Mouse (Mus musculus) MEL (cell line): ENCODE data around the gene Myl6b. TPM values are rescaled to one million over a fixed set of nuclear protein-coding genes. Genes with fewer than 3 reads are reported as not detected.

ENCODE experiments used
- DNase-seq: peaks from one replicate; pipeline ENCODE4 v3.0.0; 2011; ENCODE audit warnings: low read depth, low spot score
- H3K27ac ChIP-seq: 2 replicates; pipeline ENCODE4 v1.5.1; 2012; ENCODE audit warnings: low read depth, mild to moderate bottlenecking, control low read depth, low read length, moderate library complexity; ENCODE audit not compliant: control insufficient read depth
- H3K27me3 ChIP-seq, 2 experiments: fragments of 150-350 bp in 1 of 2; sonication (generic) in 1 of 2; 2 replicates each; pipeline ENCODE4 v1.6.1; 2012; ENCODE audit warnings: low read length in 2 of 2, mild to moderate bottlenecking in 2 of 2, improper control_type of control experiment in 1 of 2, moderate library complexity in 1 of 2; ENCODE audit not compliant: insufficient read depth in 2 of 2, control insufficient read depth in 1 of 2
- H3K36me3 ChIP-seq, 2 experiments: 2 replicates each; pipeline ENCODE4 v1.6.1; 2012 to 2014; ENCODE audit warnings: low read length in 2 of 2, improper control_type of control experiment in 1 of 2, inconsistent platforms in 1 of 2, mild to moderate bottlenecking in 1 of 2; ENCODE audit not compliant: insufficient read depth in 2 of 2, control insufficient read depth in 1 of 2
- H3K4me1 ChIP-seq, 2 experiments: fragments of 150-350 bp in 1 of 2; sonication (generic) in 1 of 2; 2 replicates each; pipeline ENCODE4 v1.6.1; 2012; ENCODE audit warnings: low read length in 2 of 2, improper control_type of control experiment in 1 of 2, mild to moderate bottlenecking in 1 of 2; ENCODE audit not compliant: insufficient read depth in 2 of 2, control insufficient read depth in 1 of 2
- H3K4me3 ChIP-seq, 2 experiments: fragments of 150-350 bp in 1 of 2; sonication (generic) in 1 of 2; 2 replicates each; pipeline ENCODE4 v1.5.1; 2012; ENCODE audit warnings: low read depth in 2 of 2, low read length in 2 of 2, mild to moderate bottlenecking in 2 of 2, moderate library complexity in 2 of 2, control low read depth in 1 of 2, improper control_type of control experiment in 1 of 2; ENCODE audit not compliant: control insufficient read depth in 1 of 2, insufficient read depth in 1 of 2
- H3K79me2 ChIP-seq: 2 replicates; pipeline ENCODE4 v1.6.1; 2012; ENCODE audit warnings: mild to moderate bottlenecking, low read length, moderate library complexity; ENCODE audit not compliant: control insufficient read depth, poor library complexity, insufficient read depth
- H3K9ac ChIP-seq: 2 replicates; pipeline ENCODE4 v1.6.1; 2012; ENCODE audit warnings: low read depth, mild to moderate bottlenecking, control low read depth, low read length, moderate library complexity; ENCODE audit not compliant: control insufficient read depth, poor library complexity, severe bottlenecking
- H3K9me3 ChIP-seq: fragments of 150-350 bp; sonication (generic); replicated peaks from 2 replicates; pipeline ENCODE4 v1.6.1; 2012; ENCODE audit warnings: mild to moderate bottlenecking, low read length, improper control_type of control experiment, moderate library complexity; ENCODE audit not compliant: insufficient read depth
- BHLHE40 ChIP-seq: IDR thresholded peaks from 2 replicates; pipeline ENCODE4 v1.6.1; 2012; ENCODE audit warnings: low read depth, mild to moderate bottlenecking, inconsistent platforms, low read length, improper control_type of control experiment, borderline replicate concordance
- CHD1 ChIP-seq: IDR thresholded peaks from 2 replicates; pipeline ENCODE4 v1.6.1; 2012; ENCODE audit warnings: low read depth, mild to moderate bottlenecking, inconsistent platforms, low read length, improper control_type of control experiment
- CHD2 ChIP-seq: IDR thresholded peaks from 2 replicates; pipeline ENCODE4 v1.6.1; 2011; ENCODE audit warnings: low read length, improper control_type of control experiment
- CTCF ChIP-seq, 3 experiments: IDR thresholded peaks in 2 of 3; conservative IDR thresholded peaks in 1 of 3; 2 replicates each; pipeline ENCODE4 v1.5.1; 2011 to 2012; ENCODE audit warnings: low read length in 3 of 3, low read depth in 2 of 3, mild to moderate bottlenecking in 2 of 3, improper control_type of control experiment in 1 of 3, inconsistent platforms in 1 of 3, mixed read lengths in 1 of 3, moderate library complexity in 1 of 3; ENCODE audit not compliant: control insufficient read depth in 1 of 3, insufficient read depth in 1 of 3, poor library complexity in 1 of 3, severe bottlenecking in 1 of 3
- E2F4 ChIP-seq: IDR thresholded peaks from 2 replicates; pipeline ENCODE4 v1.6.1; 2011; ENCODE audit warnings: low read depth, low read length, improper control_type of control experiment, borderline replicate concordance
- ELF1 ChIP-seq: IDR thresholded peaks from 2 replicates; pipeline ENCODE4 v1.6.1; 2014; ENCODE audit warnings: low read depth, mild to moderate bottlenecking, inconsistent platforms, low read length, improper control_type of control experiment, moderate library complexity
- EP300 ChIP-seq, 2 experiments: IDR thresholded peaks; 2 replicates each; pipeline ENCODE4 v1.6.1; 2011; ENCODE audit warnings: improper control_type of control experiment in 2 of 2, low read length in 2 of 2, low read depth in 1 of 2, mild to moderate bottlenecking in 1 of 2
- ETS1 ChIP-seq: IDR thresholded peaks from 2 replicates; pipeline ENCODE4 v1.6.1; 2012; ENCODE audit warnings: low read depth, mild to moderate bottlenecking, inconsistent platforms, low read length, improper control_type of control experiment, moderate library complexity
- GABPA ChIP-seq: IDR thresholded peaks from 2 replicates; pipeline ENCODE4 v1.6.1; 2012; ENCODE audit warnings: low read depth, mild to moderate bottlenecking, inconsistent platforms, low read length, improper control_type of control experiment, moderate library complexity
- GATA1 ChIP-seq: IDR thresholded peaks from 2 replicates; pipeline ENCODE4 v1.6.1; 2011; ENCODE audit warnings: low read depth, low read length, improper control_type of control experiment
- HCFC1 ChIP-seq: IDR thresholded peaks from 2 replicates; pipeline ENCODE4 v1.6.1; 2012; ENCODE audit warnings: low read depth, mild to moderate bottlenecking, inconsistent platforms, low read length, improper control_type of control experiment, moderate library complexity
- JUND ChIP-seq: IDR thresholded peaks from 2 replicates; pipeline ENCODE4 v1.6.1; 2011; ENCODE audit warnings: low read depth, mild to moderate bottlenecking, improper control_type of control experiment, low read length
- KAT2A ChIP-seq: conservative IDR thresholded peaks from 2 replicates; pipeline ENCODE4 v1.6.1; 2012; ENCODE audit warnings: low read depth, low read length, improper control_type of control experiment, inconsistent platforms
- MAFK ChIP-seq: IDR thresholded peaks from 2 replicates; pipeline ENCODE4 v1.6.1; 2011; ENCODE audit warnings: low read depth, mild to moderate bottlenecking, low read length, improper control_type of control experiment, borderline replicate concordance
- MAX ChIP-seq: IDR thresholded peaks from 2 replicates; pipeline ENCODE4 v1.6.1; 2011; ENCODE audit warnings: low read length, improper control_type of control experiment
- MAZ ChIP-seq: IDR thresholded peaks from 2 replicates; pipeline ENCODE4 v1.6.1; 2012; ENCODE audit warnings: low read depth, mild to moderate bottlenecking, inconsistent platforms, low read length, improper control_type of control experiment
- MEF2A ChIP-seq: IDR thresholded peaks from 2 replicates; pipeline ENCODE4 v1.6.1; 2014; ENCODE audit warnings: low read depth, mild to moderate bottlenecking, inconsistent platforms, low read length, improper control_type of control experiment; ENCODE audit not compliant: poor library complexity, insufficient replicate concordance, severe bottlenecking; ENCODE audit errors: extremely low read depth
- MXI1 ChIP-seq: IDR thresholded peaks from 2 replicates; pipeline ENCODE4 v1.6.1; 2011; ENCODE audit warnings: mild to moderate bottlenecking, low read depth, low read length, improper control_type of control experiment
- MYB ChIP-seq: IDR thresholded peaks from 2 replicates; pipeline ENCODE4 v1.6.1; 2011; ENCODE audit warnings: mild to moderate bottlenecking, low read depth, low read length, improper control_type of control experiment
- MYC ChIP-seq: IDR thresholded peaks from 2 replicates; pipeline ENCODE4 v1.6.1; 2011; ENCODE audit warnings: low read depth, mild to moderate bottlenecking, low read length, improper control_type of control experiment, moderate library complexity
- NELFE ChIP-seq: IDR thresholded peaks from 2 replicates; pipeline ENCODE4 v1.6.1; 2011; ENCODE audit warnings: low read depth, low read length, improper control_type of control experiment
- NRF1 ChIP-seq: IDR thresholded peaks from 2 replicates; pipeline ENCODE4 v1.6.1; 2014; ENCODE audit warnings: low read depth, mild to moderate bottlenecking, inconsistent platforms, low read length, improper control_type of control experiment, moderate library complexity; ENCODE audit not compliant: poor library complexity, insufficient read depth, severe bottlenecking
- POLR2A ChIP-seq, 2 experiments: IDR thresholded peaks; 2 replicates each; pipeline ENCODE4 v1.6.1; 2011 to 2012; ENCODE audit warnings: low read length in 2 of 2, mild to moderate bottlenecking in 2 of 2, control low read depth in 1 of 2, improper control_type of control experiment in 1 of 2, low read depth in 1 of 2, moderate library complexity in 1 of 2; ENCODE audit not compliant: control insufficient read depth in 1 of 2, insufficient read depth in 1 of 2, poor library complexity in 1 of 2
- POLR2AphosphoS2 ChIP-seq: IDR thresholded peaks from 2 replicates; pipeline ENCODE4 v1.6.1; 2011; ENCODE audit warnings: low read length, improper control_type of control experiment
- POLR2AphosphoS5 ChIP-seq: IDR thresholded peaks from 2 replicates; pipeline ENCODE4 v1.6.1; 2012; ENCODE audit warnings: low read depth, borderline replicate concordance, mild to moderate bottlenecking, inconsistent platforms, low read length, moderate library complexity, mixed read lengths
- RAD21 ChIP-seq: IDR thresholded peaks from 2 replicates; pipeline ENCODE4 v1.6.1; 2011; ENCODE audit warnings: mild to moderate bottlenecking, low read depth, low read length, improper control_type of control experiment
- RCOR1 ChIP-seq: IDR thresholded peaks from 2 replicates; pipeline ENCODE4 v1.6.1; 2012; ENCODE audit warnings: low read depth, mild to moderate bottlenecking, inconsistent platforms, low read length, improper control_type of control experiment
- SIN3A ChIP-seq: IDR thresholded peaks from 2 replicates; pipeline ENCODE4 v1.6.1; 2012; ENCODE audit warnings: low read length, improper control_type of control experiment, inconsistent platforms
- SMC3 ChIP-seq: IDR thresholded peaks from 2 replicates; pipeline ENCODE4 v1.6.1; 2011; ENCODE audit warnings: low read depth, low read length, improper control_type of control experiment
- TAL1 ChIP-seq: IDR thresholded peaks from 2 replicates; pipeline ENCODE4 v1.6.1; 2012; ENCODE audit warnings: mild to moderate bottlenecking, inconsistent platforms, low read length, moderate library complexity, mixed read lengths
- TBP ChIP-seq: IDR thresholded peaks from 2 replicates; pipeline ENCODE4 v1.8.0; 2011; ENCODE audit warnings: low read depth, low read length, improper control_type of control experiment
- UBTF ChIP-seq: IDR thresholded peaks from 2 replicates; pipeline ENCODE4 v1.6.1; 2012; ENCODE audit warnings: low read depth, mild to moderate bottlenecking, inconsistent platforms, low read length, improper control_type of control experiment, moderate library complexity, borderline replicate concordance; ENCODE audit not compliant: insufficient read depth
- USF1 ChIP-seq: IDR thresholded peaks from 2 replicates; pipeline ENCODE4 v1.6.1; 2014; ENCODE audit warnings: low read depth, mild to moderate bottlenecking, inconsistent platforms, low read length, improper control_type of control experiment, moderate library complexity
- USF2 ChIP-seq, 2 experiments: IDR thresholded peaks; 2 replicates each; pipeline ENCODE4 v1.6.1; 2011 to 2012; ENCODE audit warnings: improper control_type of control experiment in 2 of 2, low read length in 2 of 2, borderline replicate concordance in 1 of 2, inconsistent platforms in 1 of 2, low read depth in 1 of 2, mild to moderate bottlenecking in 1 of 2; ENCODE audit not compliant: insufficient read depth in 1 of 2
- ZC3H11A ChIP-seq: IDR thresholded peaks from 2 replicates; pipeline ENCODE4 v1.6.1; 2012; ENCODE audit warnings: low read depth, mild to moderate bottlenecking, inconsistent platforms, low read length, improper control_type of control experiment
- ZKSCAN1 ChIP-seq: IDR thresholded peaks from 2 replicates; pipeline ENCODE4 v1.6.1; 2012; ENCODE audit warnings: low read depth, mild to moderate bottlenecking, inconsistent platforms, low read length, improper control_type of control experiment, moderate library complexity
- ZMIZ1 ChIP-seq: IDR thresholded peaks from 2 replicates; pipeline ENCODE4 v1.6.1; 2012; ENCODE audit warnings: low read depth, mild to moderate bottlenecking, inconsistent platforms, low read length, improper control_type of control experiment, moderate library complexity
- ZNF384 ChIP-seq: IDR thresholded peaks from 2 replicates; pipeline ENCODE4 v1.6.1; 2012; ENCODE audit warnings: low read depth, mild to moderate bottlenecking, inconsistent platforms, low read length, improper control_type of control experiment
- polyA plus RNA-seq, 2 experiments: library from polyadenylated mRNA; stranded (reverse) in 1 of 2; unstranded in 1 of 2; fragments of >175 nt in 1 of 2; fragments of >200 nt in 1 of 2; gene quantifications; 2 replicates each; pipeline versions ENCODE4 v1.2.1 to v1.2.4; 2012; ENCODE audit warnings: low replicate concordance in 2 of 2, low read depth in 1 of 2; ENCODE audit not compliant: insufficient read length in 2 of 2, insufficient read depth in 1 of 2, missing spikeins in 1 of 2
- total RNA-seq: library from RNA; depleted of rRNA; stranded (reverse); fragments of 300-350 nt; gene quantifications from 2 replicates; pipeline ENCODE4 v1.2.3, GENCODE M21; 2012

The Myl6b gene
- total and polyA plus RNA-seq, 3 experiments, result 1.8 to 18.8 TPM; not detected in 1

DNA sequence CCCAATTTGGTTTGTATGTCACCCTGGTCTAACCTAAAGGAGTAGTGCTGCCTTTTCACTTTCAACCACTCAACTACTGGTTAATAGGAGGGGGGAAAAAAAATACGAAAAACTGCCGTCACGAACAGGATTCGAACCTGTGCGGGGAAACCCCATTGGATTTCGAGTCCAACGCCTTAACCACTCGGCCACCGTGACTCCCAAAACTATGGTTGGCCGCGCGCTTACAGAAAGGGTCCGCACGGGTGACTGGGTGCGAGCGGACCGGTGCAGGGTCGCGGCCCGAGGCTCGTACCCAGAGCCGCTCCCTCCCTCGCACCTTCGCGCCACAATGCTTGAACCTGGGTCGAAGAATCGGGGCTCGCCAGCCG, 40.2 kb downstream of the Myl6b start:
- DNase-seq, result peak; percentile 90
- H3K27me3 ChIP-seq, result no peaks in the 10 kb centered on the region
- no peaks in the 10 kb centered on the region for H3K9me3 ChIP-seq
- peak overlapping the region; percentile 62 to 73 for H3K4me3 ChIP-seq
- H3K79me2 ChIP-seq, result peaks cover 21% of the 10 kb centered on the region
- H3K9ac ChIP-seq, result peak overlapping the region; percentile 81
- H3K4me1 ChIP-seq, result peaks cover 5 to 17% of the 10 kb centered on the region in 2 experiments; a peak in 3 of 4 replicates
- peak overlapping the region; percentile 64 for H3K27ac ChIP-seq
- H3K36me3 ChIP-seq, result peaks cover 4 to 7% of the 10 kb centered on the region in 2 experiments; a peak in 3 of 4 replicates
- TF ChIP-seq SMC3 (no peak), ZKSCAN1 (no peak), GABPA (no peak), RCOR1 (no peak), BHLHE40 (no peak), CHD1 (no peak), GATA1 (0 out of 2 replicates have a peak, but pooled peaks have one; percentile 9), MAFK (peak; percentile 99), ELF1 (peak; percentile 68; the same call in 1 of the 2 replicates), NELFE (no peak), POLR2AphosphoS2 (no peak), SIN3A (0 out of 2 replicates have a peak, but pooled peaks have one; percentile 24), MXI1 (no peak), MEF2A (no peak), MAZ (peak; percentile 72), ETS1 (no peak), CTCF (IDR thresholded peaks at IDR 0.05 in 2 of 3, conservative IDR thresholded peaks at IDR 0.05 in 1 of 3; ENCODE audit: control insufficient read depth in 1 of 3, insufficient read depth in 1 of 3, low read depth in 2 of 3, low read length in 3 of 3, poor library complexity in 1 of 3, severe bottlenecking in 1 of 3) (no peak), NRF1 (peak; percentile 46; the same call in 1 of the 2 replicates), POLR2A (IDR thresholded peaks at IDR 0.05; ENCODE audit: control insufficient read depth in 1 of 2, insufficient read depth in 1 of 2, low read depth in 1 of 2, low read length in 2 of 2, poor library complexity in 1 of 2) (peak; percentile 39 to 52; a peak in 2 of 4 replicates), POLR2AphosphoS5 (no peak), MYC (no peak), ZNF384 (peak; percentile 69; the same call in 1 of the 2 replicates), TAL1 (no peak), HCFC1 (0 out of 2 replicates have a peak, but pooled peaks have one; percentile 27), CHD2 (no peak), USF2 (IDR thresholded peaks at IDR 0.05; ENCODE audit: borderline replicate concordance in 1 of 2, insufficient read depth in 1 of 2, low read depth in 1 of 2, low read length in 2 of 2) (no peak), MYB (no peak), USF1 (no peak), MAX (no peak), KAT2A (no peak; the same call in 1 of the 2 replicates), ZMIZ1 (no peak), JUND (no peak), EP300 (IDR thresholded peaks at IDR 0.05; ENCODE audit: low read depth in 1 of 2, low read length in 2 of 2) (no peak), TBP (peak; percentile 100), UBTF (no peak), RAD21 (no peak), E2F4 (peak; percentile 30; the same call in 1 of the 2 replicates), ZC3H11A (no peak)
